Mouse (Mus musculus) layer of hippocampus, postnatal 10 days (tissue): ENCODE results near the gene Pcmt1. TPM values are rescaled to one million over a fixed set of nuclear protein-coding genes. Genes with fewer than 3 reads are reported as not detected.

Experiments used
- DNase-seq, 2 experiments: peaks; one replicate each; pipeline ENCODE4 v3.0.0; 2021; ENCODE audit warnings: low spot score in 2 of 2
- long read RNA-seq: library from polyadenylated mRNA; stranded (forward); transcript quantifications from one replicate; pipeline ENCODE4 v2.0.0, GENCODE M21; 2023
- total RNA-seq, 2 experiments: library from RNA; stranded (reverse); gene quantifications; 2 replicates each; pipeline ENCODE4 v1.2.3; 2021

The Pcmt1 gene
- total RNA-seq, result 100 to 1,000 TPM; 130 to 133 TPM
- long read RNA-seq, transcript Pcmt1-208 (8 exons, 2,757 nt), result minor isoform, 59 of 229 reads
- long read RNA-seq, transcript Pcmt1-210 (7 exons, 1,132 nt), result minor isoform, 30 of 229 reads
- long read RNA-seq, transcript Pcmt1-202 (8 exons, 2,491 nt), result major isoform, 72 of 229 reads
- long read RNA-seq, partial matches to known transcripts, result 32 of 229 reads
- long read RNA-seq, other reads (novel, unspliced or antisense), result 36 of 229 reads

DNA sequence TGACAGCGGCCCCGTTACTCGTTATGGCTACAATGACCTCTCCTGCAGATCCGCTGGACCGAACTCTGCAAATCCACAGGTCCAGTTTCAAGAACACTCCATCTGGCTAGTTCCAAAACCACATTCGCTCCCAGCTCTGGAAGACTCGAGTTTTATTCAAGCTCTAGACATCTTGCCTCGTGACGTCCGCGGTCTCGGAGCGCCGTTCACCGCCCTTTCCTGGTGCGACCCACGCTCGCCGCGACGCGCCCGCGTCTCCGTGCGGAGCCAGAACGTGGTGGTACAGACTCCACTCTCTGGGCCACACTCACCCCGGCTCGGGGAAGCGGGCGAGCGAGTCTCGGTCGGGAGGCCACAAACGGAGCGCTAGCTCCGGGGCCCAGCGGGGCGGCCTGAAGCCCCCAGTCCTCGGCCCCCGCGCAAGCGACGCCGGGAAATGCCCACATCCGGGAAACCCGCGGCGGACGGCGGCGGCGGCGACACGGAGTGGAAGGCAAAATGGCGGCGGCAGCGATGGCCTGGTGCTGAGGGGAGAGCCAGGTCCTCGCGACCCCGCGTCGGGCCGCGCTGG is at the start of gene Pcmt1, which contains the start of gene Lats1:
TSS of gene Pcmt1 (minus strand) at position 406 of the 571 bp plus-strand sequence.
TSS of gene Lats1 (plus strand) at position 484 of the 571 bp plus-strand sequence.
- peak; percentile 89 to 92 for DNase-seq

DNA sequence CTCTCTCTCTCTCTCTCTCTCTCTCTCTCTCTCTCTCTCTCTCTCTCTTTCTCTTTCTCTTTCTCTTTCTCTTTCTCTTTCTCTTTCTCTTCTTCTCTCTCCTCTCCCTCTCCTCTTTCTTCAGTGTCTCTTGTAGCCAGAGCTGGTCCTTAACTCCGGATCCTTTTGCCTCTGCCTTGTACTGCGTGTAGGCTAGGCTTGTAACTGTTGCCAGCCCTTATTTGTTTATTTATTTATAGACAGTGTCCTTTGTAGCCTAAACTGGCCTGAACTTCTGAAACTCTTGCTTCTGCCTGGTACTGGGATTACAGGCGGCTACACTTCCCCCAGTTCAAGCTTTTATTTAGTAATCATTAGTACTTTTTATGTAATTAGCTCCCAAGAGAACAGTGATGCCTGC is 46.1 kb upstream of the Pcmt1 start:
- no peak for DNase-seq

DNA sequence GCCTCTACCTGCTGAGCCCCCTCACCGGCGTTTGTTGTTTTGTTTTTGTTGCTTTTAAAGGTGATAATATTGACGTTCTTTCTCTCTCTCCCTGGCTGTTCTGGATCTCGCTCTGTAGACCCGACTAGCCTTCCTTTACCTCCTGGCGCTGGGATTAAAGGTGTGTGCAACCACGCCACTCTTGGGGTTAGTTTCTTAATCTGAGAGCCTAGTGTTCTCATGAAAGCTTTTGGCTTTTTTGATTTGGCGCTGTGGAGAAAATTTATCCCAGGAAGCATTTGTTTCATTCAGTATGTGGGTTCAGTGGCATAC is 45.5 kb upstream of the Pcmt1 start:
- no peak for DNase-seq

DNA sequence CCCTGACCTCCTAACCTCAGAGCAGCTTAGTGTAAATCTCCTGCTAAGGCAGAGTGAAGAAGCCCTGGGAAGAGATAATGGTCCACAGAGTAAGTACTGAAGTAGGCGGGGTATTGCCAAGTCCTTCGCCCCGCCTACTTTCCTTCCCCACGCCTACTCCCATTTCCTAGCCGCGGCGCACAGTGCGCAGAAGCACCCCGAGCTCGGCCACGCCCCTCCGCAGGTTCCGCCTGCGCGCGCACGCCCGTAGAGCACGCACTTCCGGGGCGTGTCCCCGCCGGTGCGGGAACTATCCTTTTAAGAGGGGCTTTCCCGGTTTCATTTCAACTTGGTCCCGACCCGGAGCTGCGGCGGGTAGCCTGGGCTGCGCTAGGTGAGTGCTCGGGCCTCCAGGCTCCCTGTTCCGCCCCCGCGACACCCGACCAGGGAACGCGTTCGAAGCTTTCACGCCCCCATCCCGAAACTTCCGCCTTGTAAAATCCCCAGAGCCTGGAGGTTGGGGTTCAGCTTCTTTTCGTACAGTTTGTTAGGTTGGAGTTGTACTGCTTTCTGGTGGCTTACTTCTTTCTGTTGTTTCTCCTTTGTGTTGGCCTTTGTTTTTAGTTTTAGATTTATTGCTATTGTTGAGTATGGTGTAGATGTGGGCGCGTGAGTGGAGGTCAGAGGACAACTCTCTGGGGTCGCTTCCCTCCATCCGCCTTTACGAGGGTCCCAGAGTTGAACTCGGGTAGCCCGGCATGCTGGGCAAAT is 45.0 kb upstream of the Pcmt1 start, which contains the start of gene Katna1:
TSS of gene Katna1 (plus strand) at position 250 of the 750 bp plus-strand sequence.
- DNase-seq, result peak; percentile 86 to 92

DNA sequence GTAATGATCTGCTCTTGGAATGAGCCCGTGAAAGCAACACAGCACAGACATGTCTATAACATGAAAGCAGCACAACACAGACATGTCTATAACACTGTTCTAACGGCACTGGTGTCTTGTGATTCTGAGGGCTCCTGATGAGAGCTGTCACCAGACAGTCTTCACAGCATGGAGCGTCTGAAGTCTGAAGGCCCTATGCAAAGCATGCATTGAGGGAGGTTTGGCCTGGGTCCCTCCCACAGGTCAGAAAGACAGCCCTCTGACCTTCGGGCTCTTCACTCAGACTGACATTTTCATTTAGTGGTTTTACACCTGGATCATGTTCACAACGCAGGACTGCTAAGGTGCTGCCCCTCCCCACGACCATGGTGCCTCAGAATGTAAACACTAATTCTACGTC is 34.1 kb upstream of the Pcmt1 start:
- no peak for DNase-seq

DNA sequence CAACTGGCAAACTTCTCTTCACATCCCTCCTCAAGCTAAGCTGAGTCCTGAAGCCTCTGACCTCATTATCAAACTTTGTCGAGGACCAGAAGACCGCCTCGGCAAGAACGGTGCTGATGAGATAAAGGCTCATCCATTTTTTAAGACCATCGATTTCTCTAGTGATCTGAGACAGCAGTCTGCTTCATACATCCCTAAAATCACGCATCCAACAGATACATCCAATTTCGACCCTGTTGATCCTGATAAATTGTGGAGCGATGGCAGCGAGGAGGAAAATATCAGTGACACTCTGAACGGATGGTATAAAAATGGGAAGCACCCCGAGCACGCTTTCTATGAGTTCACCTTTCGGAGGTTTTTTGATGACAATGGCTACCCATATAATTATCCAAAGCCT is 31.6 kb upstream of the Pcmt1 start:
- DNase-seq, result no peak

DNA sequence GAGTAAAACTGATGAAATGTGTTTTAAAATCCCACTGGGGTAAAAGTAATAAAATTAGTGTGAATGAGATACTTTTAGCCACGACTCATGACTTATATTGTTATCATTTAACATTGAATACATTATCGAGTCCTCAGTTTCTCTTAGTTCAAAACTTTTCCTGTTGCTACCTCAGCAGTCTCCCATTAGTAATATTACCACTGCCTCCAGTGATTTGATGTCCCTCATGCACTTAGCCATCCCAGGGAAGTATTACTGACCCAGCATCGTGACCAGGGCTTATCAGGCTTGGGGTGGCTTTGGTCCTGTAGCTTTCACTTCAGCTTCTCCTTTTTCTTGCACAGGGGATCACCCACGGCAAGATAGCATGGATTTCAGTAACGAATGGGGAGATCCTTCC is 29.2 kb upstream of the Pcmt1 start:
- DNase-seq, result no peak

DNA sequence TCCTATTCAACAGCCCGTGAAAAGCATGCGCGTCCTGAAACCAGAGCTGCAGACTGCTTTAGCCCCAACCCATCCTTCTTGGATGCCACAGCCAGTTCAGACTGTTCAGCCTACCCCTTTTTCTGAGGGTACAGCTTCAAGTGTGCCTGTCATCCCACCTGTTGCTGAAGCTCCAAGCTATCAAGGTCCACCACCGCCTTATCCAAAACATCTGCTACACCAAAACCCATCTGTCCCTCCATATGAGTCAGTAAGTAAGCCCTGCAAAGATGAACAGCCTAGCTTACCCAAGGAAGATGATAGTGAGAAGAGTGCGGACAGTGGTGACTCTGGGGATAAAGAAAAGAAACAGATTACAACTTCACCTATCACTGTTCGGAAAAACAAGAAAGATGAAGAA is 21.6 kb upstream of the Pcmt1 start:
- no peak for DNase-seq

DNA sequence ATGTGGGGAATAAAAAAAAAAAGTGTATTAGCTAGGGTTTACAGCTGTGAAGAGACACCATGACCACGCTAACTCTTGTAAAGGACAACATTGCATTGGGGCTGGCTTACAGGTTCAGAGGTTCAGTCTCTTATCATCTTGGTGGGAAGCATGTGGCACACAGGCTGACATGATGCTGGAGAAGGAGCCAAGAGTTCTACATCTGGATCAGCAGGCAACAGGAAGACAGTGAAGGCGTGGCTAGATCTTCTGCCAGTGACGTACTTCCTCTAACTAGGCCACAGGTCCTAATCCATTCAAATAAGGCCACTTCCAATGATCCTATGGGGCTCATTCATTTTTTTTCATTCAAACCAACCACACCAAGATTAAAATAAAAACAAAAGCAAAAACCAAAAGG is 19.2 kb upstream of the Pcmt1 start:
- no peak for DNase-seq

DNA sequence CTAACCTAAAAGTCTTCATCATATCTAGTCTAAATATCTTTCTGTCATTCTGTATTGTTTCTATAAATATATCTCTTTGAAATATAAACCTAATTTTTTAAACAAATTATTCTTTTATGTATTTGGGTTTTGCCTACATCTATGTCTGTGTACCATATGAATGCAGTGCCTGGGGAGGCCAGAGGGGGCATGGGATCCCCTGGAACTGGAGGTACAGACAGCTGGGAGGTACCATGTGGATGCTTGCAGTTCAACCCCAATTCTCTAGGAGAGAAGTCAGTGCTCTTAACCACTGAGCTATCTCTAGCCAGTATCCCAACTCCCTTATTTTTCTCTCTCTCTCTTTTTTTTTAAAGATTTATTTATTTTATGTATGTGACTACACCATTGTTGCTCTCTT is 14.3 kb upstream of the Pcmt1 start:
- DNase-seq, result no peak

DNA sequence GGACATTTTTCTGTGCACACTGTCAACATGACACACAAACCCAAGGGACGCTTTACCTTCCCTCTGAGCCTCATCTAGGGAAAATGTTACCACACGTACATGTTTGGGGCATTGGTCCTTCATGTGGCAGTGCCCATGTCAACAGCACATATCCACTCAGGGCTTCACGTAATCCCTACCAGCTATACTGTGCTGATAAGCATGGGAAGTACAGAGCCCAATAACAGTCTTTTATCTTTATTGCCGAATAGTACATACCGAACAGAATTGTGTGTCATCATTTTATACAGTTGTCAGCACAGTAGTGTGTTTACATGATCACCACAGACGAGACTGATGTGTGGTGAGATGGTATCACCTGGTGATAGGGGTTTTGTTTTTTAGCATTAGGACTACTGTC is 6.0 kb upstream of the Pcmt1 start:
- DNase-seq, result no peak

DNA sequence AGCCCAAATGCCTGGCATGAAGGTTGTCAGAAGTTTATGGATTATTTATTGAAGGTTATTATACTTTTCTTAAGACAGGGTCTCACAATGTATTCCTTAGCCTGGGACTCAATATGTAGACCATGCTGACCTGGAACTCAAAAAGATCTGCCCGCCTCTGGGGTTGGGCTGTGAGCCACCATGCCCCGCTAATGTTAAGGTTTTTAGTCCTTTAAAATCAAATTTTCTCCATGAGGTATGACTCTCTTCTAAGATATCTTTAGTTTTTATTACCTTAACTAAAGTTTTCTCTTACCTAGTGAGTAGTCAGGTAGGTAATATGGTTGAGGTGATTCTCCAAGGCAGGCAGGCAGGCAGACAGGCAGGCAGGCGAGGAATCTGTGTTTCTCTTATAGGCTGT is 1.3 kb upstream of the Pcmt1 start:
- DNase-seq, result no peak

DNA sequence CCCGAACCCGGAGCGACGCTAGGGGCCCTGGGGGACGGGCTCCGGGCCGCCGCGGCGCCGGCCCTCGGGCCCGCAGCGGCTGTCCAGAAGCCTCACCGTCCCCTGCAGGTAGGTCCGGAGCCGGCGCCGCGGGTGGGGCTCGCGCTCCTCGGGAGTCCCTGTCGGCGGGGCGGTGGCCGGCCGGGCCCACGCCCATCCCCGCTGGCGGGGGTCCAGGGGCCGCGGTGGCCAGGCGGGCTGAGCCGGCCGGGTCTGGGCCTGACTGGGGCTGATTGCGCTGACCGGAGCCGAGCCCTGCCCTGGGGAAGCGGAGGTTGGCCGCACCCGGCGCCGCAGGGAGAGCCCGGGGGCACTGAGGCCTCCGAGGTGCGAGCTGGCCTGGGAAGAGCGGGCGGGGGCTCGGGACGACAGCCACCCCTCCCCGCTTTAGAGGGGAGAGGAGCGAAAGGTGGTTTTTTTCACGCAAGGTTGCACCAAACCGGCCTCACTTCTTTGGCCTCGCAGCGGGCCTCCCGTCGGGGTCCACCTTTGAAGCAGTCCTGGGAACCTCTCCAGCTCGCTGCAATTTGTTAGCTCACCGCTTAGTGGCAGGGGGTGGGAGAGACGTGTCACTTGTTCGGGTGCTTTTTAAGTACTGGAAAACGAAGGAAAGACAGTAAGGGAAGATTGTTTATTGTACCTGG is 548 bp upstream of the Pcmt1 start:
- DNase-seq, result peak; percentile 69 to 75

DNA sequence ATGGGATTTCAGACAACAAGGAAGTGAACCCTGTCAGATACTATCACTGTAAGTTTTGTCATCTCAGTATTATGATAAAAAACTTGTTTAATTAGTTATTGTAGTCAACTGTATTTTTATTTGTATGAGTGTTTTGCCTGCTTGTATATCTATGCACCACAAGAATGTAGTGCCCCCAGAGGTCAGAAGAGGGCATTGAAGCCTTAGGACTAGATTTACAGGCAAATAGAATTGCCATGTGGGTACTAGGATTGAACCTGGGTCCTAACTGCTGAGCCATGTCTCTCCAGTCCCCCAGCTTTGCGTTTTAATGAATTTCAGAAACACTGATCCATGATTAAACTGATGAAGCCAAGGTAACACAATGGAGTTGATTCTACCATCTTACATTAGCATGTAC is 7.3 kb downstream of the Pcmt1 start:
- no peak for DNase-seq

DNA sequence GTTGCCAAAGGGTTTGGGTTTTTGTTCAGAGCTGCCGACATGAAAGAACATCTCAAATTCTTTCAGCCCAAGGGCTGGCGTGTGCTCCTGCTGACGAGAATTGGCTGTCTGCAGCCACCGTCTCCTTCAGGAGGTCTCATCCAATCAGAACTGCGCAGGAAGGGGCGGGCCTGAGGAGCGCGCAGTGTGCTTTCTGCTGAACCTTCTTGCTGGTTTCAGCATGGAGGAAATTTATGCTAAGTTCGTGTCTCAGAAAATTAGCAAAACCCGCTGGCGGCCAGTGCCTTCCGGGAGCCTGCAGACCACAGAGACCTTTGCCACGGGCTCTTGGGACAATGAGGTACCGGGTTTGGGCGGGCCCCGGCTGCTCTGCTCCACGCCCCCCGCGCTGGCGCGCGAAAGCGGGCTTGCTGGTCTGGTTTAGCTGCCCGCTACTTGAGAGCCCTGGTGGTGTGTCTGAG is 13.6 kb downstream of the Pcmt1 start, which contains the start of gene Nup43:
TSS of gene Nup43 (plus strand) at position 162 of the 461 bp plus-strand sequence.
- DNase-seq, result peak; percentile 87 to 88

DNA sequence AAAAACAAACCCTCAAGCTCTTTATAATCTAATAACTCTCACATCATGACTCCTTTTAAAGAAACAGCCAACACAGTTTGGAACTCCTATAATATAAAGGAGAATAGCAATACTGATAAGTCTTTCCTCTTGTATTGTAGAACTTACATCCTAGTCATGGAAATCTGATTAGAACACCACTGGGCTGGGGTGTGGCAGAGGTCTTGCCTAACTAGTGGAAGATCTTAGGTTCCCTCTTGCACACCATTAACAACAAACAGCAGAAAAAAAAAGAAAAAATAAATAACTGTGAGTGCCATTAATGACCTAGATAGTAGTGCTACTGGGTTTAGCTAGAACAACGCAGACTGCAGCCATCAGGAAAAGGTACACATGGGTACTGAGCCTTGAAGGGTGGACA is 16.0 kb downstream of the Pcmt1 start:
- DNase-seq, result no peak

DNA sequence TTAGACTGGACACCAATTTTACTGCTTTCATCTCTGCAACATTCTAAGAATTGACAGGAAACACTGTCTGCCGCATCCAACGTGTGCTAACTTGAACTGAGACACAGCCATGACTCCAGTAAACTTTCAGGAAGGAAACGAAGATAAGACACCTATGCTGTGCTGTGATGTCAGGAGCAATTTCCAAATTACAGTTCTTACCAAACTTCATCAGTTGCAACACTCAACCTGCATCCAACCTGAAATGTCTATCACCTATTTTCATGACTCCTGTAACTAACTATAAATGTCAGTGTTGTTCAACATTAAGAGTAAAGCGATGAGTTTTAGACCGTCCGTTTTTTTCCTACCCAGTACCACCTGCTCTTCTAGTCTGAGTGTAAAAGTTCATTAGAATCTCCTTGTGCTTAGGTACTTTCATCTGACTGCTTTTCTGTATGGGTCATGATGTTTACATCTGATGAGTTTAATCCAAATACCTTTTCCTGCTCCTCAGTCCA is 16.9 kb downstream of the Pcmt1 start:
- no peak for DNase-seq

DNA sequence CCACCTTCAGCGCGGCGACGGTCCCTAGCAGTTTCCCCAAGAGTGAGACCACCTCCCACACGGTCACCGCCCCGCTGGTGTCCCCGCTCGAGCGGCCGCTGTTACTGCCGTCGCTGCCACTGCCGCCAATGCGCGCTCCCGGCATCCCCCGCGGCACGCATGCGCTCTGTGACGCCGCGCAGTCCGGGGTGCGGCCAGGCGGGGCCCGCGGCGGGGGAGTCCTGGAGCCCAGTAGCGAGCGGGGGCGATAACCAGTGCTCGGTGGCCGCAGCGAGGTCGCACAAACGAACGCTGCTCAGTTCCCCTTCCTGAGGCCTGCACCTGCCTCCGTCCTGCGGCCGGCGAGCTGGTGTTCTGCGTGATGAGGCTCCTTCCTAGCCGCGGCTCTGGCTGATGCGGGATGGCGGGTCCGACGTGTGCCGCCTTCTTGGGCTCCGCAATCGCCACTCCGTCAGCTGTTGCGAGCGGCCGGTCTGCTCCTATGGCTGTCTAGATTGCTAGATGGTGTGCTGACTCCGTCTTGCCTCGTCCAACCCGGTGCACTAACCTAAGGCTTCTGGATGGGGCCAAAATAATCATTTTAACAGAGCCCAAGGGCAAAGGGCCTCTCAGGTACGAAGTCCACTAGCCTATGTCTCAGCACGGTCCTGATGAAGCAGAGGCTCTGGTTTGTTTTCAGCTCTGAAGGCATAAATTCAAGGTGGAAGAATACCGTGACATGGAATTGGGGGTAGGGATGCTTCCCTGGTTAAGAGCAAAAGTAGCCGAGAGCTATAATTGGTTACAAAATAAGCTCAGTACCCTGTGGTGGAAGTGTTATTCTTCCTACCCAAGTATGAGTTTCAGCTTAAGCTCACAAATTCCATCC is 17.5 kb downstream of the Pcmt1 start:
- peak; percentile 90 to 95 for DNase-seq

DNA sequence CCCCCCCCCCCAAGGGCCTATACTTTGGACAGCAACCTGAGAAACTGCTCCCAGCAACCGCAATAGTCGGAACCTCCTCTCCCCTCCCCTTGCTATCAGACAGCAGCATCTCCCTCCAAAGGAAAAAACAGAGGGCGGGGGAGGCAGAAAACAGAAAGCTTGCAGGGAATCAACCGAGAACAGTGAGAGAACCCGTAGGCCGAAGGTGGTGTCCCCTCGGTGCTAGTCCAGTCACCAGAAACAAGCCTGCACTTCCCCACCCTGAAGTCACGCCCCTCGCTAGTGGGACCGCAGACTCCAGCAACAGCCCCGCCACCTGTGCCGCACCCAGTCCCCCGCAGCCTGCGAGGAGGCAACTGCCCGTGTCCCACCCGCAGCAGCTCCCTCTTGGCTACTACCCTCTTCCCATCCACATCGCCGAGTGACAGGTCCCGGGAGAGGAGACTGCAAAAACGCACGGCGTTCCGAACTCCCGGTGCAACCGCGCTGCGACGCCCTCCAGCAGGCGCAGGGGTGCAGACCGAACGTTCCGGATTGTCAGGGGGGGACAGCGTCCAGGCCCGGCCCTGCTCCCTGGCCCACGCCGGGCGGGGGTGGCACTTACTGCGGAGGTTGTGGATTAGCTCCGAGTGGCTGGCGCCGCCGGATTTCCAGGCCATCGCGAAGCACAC is 18.3 kb downstream of the Pcmt1 start:
- no peak for DNase-seq

DNA sequence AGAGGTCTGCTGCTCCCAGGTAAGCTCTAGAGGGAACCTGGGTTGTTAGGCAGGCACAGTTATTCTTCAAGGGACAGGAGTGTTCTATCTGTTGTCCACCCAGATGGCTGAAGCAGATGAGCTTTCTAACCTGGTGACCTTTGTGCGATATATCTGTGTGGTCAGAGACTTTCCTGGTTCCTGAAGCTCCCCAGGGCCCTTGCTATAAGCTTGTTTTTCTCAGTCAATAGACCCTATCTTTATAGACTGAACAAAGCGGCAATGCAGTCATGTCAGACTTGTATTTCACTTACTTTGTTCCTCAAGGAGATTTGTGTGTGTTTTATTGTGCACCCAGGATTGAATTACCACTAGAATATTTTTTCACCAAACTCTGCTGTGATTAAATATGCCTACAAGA is 29.9 kb downstream of the Pcmt1 start:
- DNase-seq, result no peak
